Mouse (Mus musculus) hindbrain, postnatal 0 days (tissue): ENCODE data around the gene Obscn. TPM values are rescaled to one million over a fixed set of nuclear protein-coding genes. Genes with fewer than 3 reads are reported as not detected.

Experiments
- ATAC-seq: fragments of 200-750 bp; cut with Nextera tagmentation; 2 replicates; pipeline ENCODE4 v1.8.0; 2017; ENCODE audit warnings: mild to moderate bottlenecking, moderate TSS enrichment, moderate library complexity
- DNase-seq: peaks from one replicate; pipeline ENCODE4 v3.0.0-alpha.2; 2015; ENCODE audit warnings: low spot score
- H3K27ac ChIP-seq: fragments of 300-500 bp; sonication (generic); 2 replicates; pipeline ENCODE4 v1.5.1; 2014; ENCODE audit warnings: mild to moderate bottlenecking
- H3K27me3 ChIP-seq: fragments of 300-500 bp; sonication (generic); 2 replicates; pipeline ENCODE4 v1.6.1; 2014; ENCODE audit warnings: low read length, mixed read lengths; ENCODE audit not compliant: insufficient read depth
- H3K36me3 ChIP-seq: fragments of 300-500 bp; sonication (generic); 2 replicates; pipeline ENCODE4 v1.6.1; 2014; ENCODE audit warnings: low read length, mixed read lengths; ENCODE audit not compliant: insufficient read depth
- H3K4me1 ChIP-seq: fragments of 300-500 bp; sonication (generic); 2 replicates; pipeline ENCODE4 v1.6.1; 2014; ENCODE audit warnings: antibody characterized with exemption, low read length, mixed read lengths; ENCODE audit not compliant: insufficient read depth
- H3K4me2 ChIP-seq: fragments of 300-500 bp; sonication (generic); 2 replicates; pipeline ENCODE4 v1.6.1; 2014; ENCODE audit warnings: low read depth, mild to moderate bottlenecking, low read length, moderate library complexity, mixed read lengths
- H3K4me3 ChIP-seq: fragments of 300-500 bp; sonication (generic); 2 replicates; pipeline ENCODE4 v1.5.1; 2014; ENCODE audit warnings: low read length
- H3K9ac ChIP-seq: fragments of 300-500 bp; sonication (generic); replicated peaks from 2 replicates; pipeline ENCODE4 v1.6.1; 2014; ENCODE audit warnings: mild to moderate bottlenecking, low read length, moderate library complexity, mixed read lengths
- H3K9me3 ChIP-seq: fragments of 300-500 bp; sonication (generic); 2 replicates; pipeline ENCODE4 v1.6.1; 2016; ENCODE audit warnings: low read length, mixed read lengths
- CTCF ChIP-seq: IDR thresholded peaks from 2 replicates; pipeline ENCODE4 v1.5.1; 2016; ENCODE audit warnings: antibody characterized with exemption, control low read depth, low read depth
- WGBS: fragments of 180-500 bp; shearing (Covaris S2); extraction: QIAGEN DNeasy Blood & Tissue Kit; methylation state at CpG from one replicate; pipeline ENCODE4 v1.1.7; 2014; 5-methylcytosine and 5-hydroxymethylcytosine counted together
- polyA plus RNA-seq: library from polyadenylated mRNA; unstranded; fragments of >200 nt; fragmentation: Nextera tagmentation; extraction: Ambion mirVana; gene quantifications from 2 replicates; pipeline ENCODE4 v1.2.1, GENCODE M21; 2015
- total RNA-seq: library from RNA; depleted of rRNA; stranded (reverse); fragments of >200 nt; gene quantifications from 2 replicates; pipeline ENCODE4 v1.2.3, GENCODE M21; 2014

Gene Obscn
- total and polyA plus RNA-seq, 2 experiments from 2014 or later, result 0.41 to 2.8 TPM

- Histone ChIP-seq H3K27ac (no peak overlapping the region), H3K27me3 (peaks cover 44% of the 10 kb centered on the region), H3K9ac (no peak overlapping the region), H3K4me2 (no peak overlapping the region), H3K9me3 (no peaks in the 10 kb centered on the region), H3K4me1 (no peaks in the 10 kb centered on the region), H3K36me3 (no peaks in the 10 kb centered on the region), H3K4me3 (no peak overlapping the region)
- DNase-seq, result no peak
- WGBS, result 51% methylated on average over 6 of the region's 6 CpGs
- ATAC-seq, result no peak
- TF ChIP-seq CTCF, result no peak
These were observed 38.1 kb upstream of the Obscn start for GRCm38 (mm10) chr11:59174189-59174838.

GRCm38 (mm10) chr11:59170549-59170948 is 34.3 kb upstream of the Obscn start:
- Histone ChIP-seq H3K4me1 (no peaks in the 10 kb centered on the region), H3K27ac (no peak overlapping the region), H3K4me2 (no peak overlapping the region), H3K36me3 (no peaks in the 10 kb centered on the region), H3K4me3 (no peak overlapping the region), H3K9me3 (no peaks in the 10 kb centered on the region), H3K27me3 (peaks cover 12% of the 10 kb centered on the region), H3K9ac (no peak overlapping the region)
- 49% methylated on average over 4 of the region's 4 CpGs for WGBS
- ATAC-seq (no peak), DNase-seq (no peak)
- TF ChIP-seq CTCF, result no peak

- peaks cover 4% of the 10 kb centered on the region; the same call in 1 of the 2 replicates for H3K27me3 ChIP-seq
- DNase-seq, result no peak
- H3K36me3 ChIP-seq, result no peaks in the 10 kb centered on the region
- no peak overlapping the region for H3K4me2 ChIP-seq
- H3K4me3 ChIP-seq, result no peak overlapping the region
- no peak for ATAC-seq
- no peaks in the 10 kb centered on the region for H3K9me3 ChIP-seq
- WGBS, result 80% methylated on average over 3 of the region's 3 CpGs
- H3K4me1 ChIP-seq, result no peaks in the 10 kb centered on the region
- no peak overlapping the region for H3K9ac ChIP-seq
- TF ChIP-seq CTCF, result no peak
- H3K27ac ChIP-seq, result no peak overlapping the region
These were observed 33.6 kb upstream of the Obscn start for GRCm38 (mm10) chr11:59169807-59170206.

GRCm38 (mm10) chr11:59165616-59166241 is 29.5 kb upstream of the Obscn start:
- H3K9me3 ChIP-seq, result no peaks in the 10 kb centered on the region
- H3K36me3 ChIP-seq, result no peaks in the 10 kb centered on the region
- ATAC-seq (no peak), DNase-seq (peak; percentile 44)
- no peaks in the 10 kb centered on the region for H3K27me3 ChIP-seq
- H3K4me1 ChIP-seq, result peaks cover 16% of the 10 kb centered on the region; the same call in 1 of the 2 replicates
- no peak overlapping the region for H3K4me2 ChIP-seq
- peak overlapping the region; percentile 51; the same call in 1 of the 2 replicates for H3K27ac ChIP-seq
- TF ChIP-seq CTCF, result no peak
- H3K9ac ChIP-seq, result no peak overlapping the region
- WGBS, result 15% methylated on average over 2 of the region's 2 CpGs
- no peak overlapping the region for H3K4me3 ChIP-seq

GRCm38 (mm10) chr11:59164384-59164783 is 28.2 kb upstream of the Obscn start:
- Histone ChIP-seq H3K36me3 (no peaks in the 10 kb centered on the region), H3K4me1 (peaks cover 16% of the 10 kb centered on the region; the same call in 1 of the 2 replicates), H3K4me3 (no peak overlapping the region; the same call in 1 of the 2 replicates), H3K9me3 (no peaks in the 10 kb centered on the region), H3K4me2 (peak overlapping the region; percentile 75), H3K9ac (no peak overlapping the region), H3K27ac (peak overlapping the region; percentile 98), H3K27me3 (no peaks in the 10 kb centered on the region)
- ATAC-seq (no peak), DNase-seq (no peak)
- no peak for TF ChIP-seq CTCF
- WGBS, result 85% methylated on average over 9 of the region's 9 CpGs

- TF ChIP-seq CTCF, result no peak; the same call in 1 of the 2 replicates
- 3% methylated on average over 59 of the region's 68 CpGs for WGBS
These were observed 27.3 kb upstream of the Obscn start, which contains the start of gene Iba57 for GRCm38 (mm10) chr11:59163255-59164236. Gene Iba57, minus strand, starts transcription at chr11:59163739.

More at GRCm38 (mm10) chr11:59163255-59164236, 27.3 kb upstream of the Obscn start, which contains the start of gene Iba57:
- Histone ChIP-seq H3K36me3 (no peaks in the 10 kb centered on the region), H3K4me2 (peak within 1 kb of the TSS; percentile 75), H3K27me3 (no peaks in the 10 kb centered on the region), H3K27ac (peak within 1 kb of the TSS; percentile 98), H3K9ac (peak within 1 kb of the TSS; percentile 78), H3K4me1 (peaks cover 16% of the 10 kb centered on the region; the same call in 1 of the 2 replicates), H3K9me3 (no peaks in the 10 kb centered on the region), H3K4me3 (peak within 1 kb of the TSS; percentile 57)
- DNase-seq, result peak; percentile 99
- ATAC-seq, result peak; percentile 99
